Mouse (Mus musculus) midbrain, embryonic 14.5 days (tissue): Measurements from ENCODE around the gene Gm13306. TPM values are rescaled to one million over a fixed set of nuclear protein-coding genes. Genes with fewer than 3 reads are reported as not detected.
A peak's percentile ranks its signal among the peaks of the same experiment; 100 is the strongest.
"Not testable (repeated sequence)": the region's sequence is repeated elsewhere in the genome, so short reads cannot be mapped to it uniquely, and the experiment has no call there.

Experiments used
- ATAC-seq: fragments of 200-750 bp; cut with Nextera tagmentation; 2 replicates; pipeline ENCODE4 v1.8.0; 2017; ENCODE audit warnings: moderate number of reproducible peaks, moderate library complexity; ENCODE audit not compliant: low FRiP score, low TSS enrichment
- DNase-seq: peaks from one replicate; pipeline ENCODE4 v3.0.0-alpha.2; 2015
- H3K27ac ChIP-seq: fragments of 300-500 bp; sonication (generic); replicated peaks from 2 replicates; pipeline ENCODE4 v1.5.1; 2014; ENCODE audit warnings: mild to moderate bottlenecking, low read depth, low read length, moderate library complexity
- H3K27me3 ChIP-seq: fragments of 300-500 bp; sonication (generic); 2 replicates; pipeline ENCODE4 v1.6.1; 2014; ENCODE audit warnings: low read length, control low read depth, mixed read lengths; ENCODE audit not compliant: control insufficient read depth, insufficient read depth
- H3K36me3 ChIP-seq: fragments of 300-500 bp; sonication (generic); 2 replicates; pipeline ENCODE4 v1.6.1; 2014; ENCODE audit warnings: low read length, control low read depth; ENCODE audit not compliant: control insufficient read depth, insufficient read depth
- H3K4me1 ChIP-seq: fragments of 300-500 bp; sonication (generic); 2 replicates; pipeline ENCODE4 v1.6.1; 2014; ENCODE audit warnings: mild to moderate bottlenecking, antibody characterized with exemption, low read length, control low read depth; ENCODE audit not compliant: control insufficient read depth, insufficient read depth
- H3K4me2 ChIP-seq: fragments of 300-500 bp; sonication (generic); 2 replicates; pipeline ENCODE4 v1.6.1; 2014; ENCODE audit warnings: mild to moderate bottlenecking, low read length, moderate library complexity
- H3K4me3 ChIP-seq: fragments of 300-500 bp; sonication (generic); replicated peaks from 2 replicates; pipeline ENCODE4 v1.5.1; 2014; ENCODE audit warnings: low read depth, low read length
- H3K9ac ChIP-seq: fragments of 300-500 bp; sonication (generic); replicated peaks from 2 replicates; pipeline ENCODE4 v1.6.1; 2014; ENCODE audit warnings: mild to moderate bottlenecking, low read length, moderate library complexity
- H3K9me3 ChIP-seq: fragments of 300-500 bp; sonication (generic); 2 replicates; pipeline ENCODE4 v1.6.1; 2016; ENCODE audit warnings: low read length, control low read depth, mixed read lengths; ENCODE audit not compliant: control insufficient read depth
- WGBS: fragments of 180-500 bp; shearing (Covaris S2); extraction: QIAGEN DNeasy Blood & Tissue Kit; methylation state at CpG from one replicate; pipeline ENCODE4 v1.1.7; 2014; 5-methylcytosine and 5-hydroxymethylcytosine counted together
- polyA plus RNA-seq: library from polyadenylated mRNA; unstranded; fragments of >200 nt; fragmentation: Nextera tagmentation; extraction: Ambion mirVana; gene quantifications from 2 replicates; pipeline ENCODE4 v1.2.1, GENCODE M21; 2014

The Gm13306 gene
- polyA plus RNA-seq: 2.0 and 4.3 TPM in 2 replicates

GRCm38 (mm10) chr4:42153136-42153535 is at the start of gene Gm13306:
Gene Gm13306 (plus strand): TSS chr4:42153436.
- not testable (repeated sequence) for H3K36me3 ChIP-seq, H3K27ac ChIP-seq, H3K9ac ChIP-seq, H3K9me3 ChIP-seq, H3K4me1 ChIP-seq, H3K27me3 ChIP-seq, H3K4me3 ChIP-seq, DNase-seq, ATAC-seq, H3K4me2 ChIP-seq
- no CpG with 5 or more reads among the region's 9 CpGs for WGBS

GRCm38 (mm10) chr4:42114517-42114916 is 38.7 kb upstream of the Gm13306 start, which contains the start of gene Gm13304:
Gene Gm13304 (plus strand): TSS chr4:42114817.
- H3K9me3 ChIP-seq, H3K9ac ChIP-seq, H3K4me1 ChIP-seq, H3K4me3 ChIP-seq, H3K27ac ChIP-seq, DNase-seq, H3K36me3 ChIP-seq, H3K4me2 ChIP-seq, ATAC-seq, H3K27me3 ChIP-seq: not testable (repeated sequence)
- no CpG with 5 or more reads among the region's 5 CpGs for WGBS

GRCm38 (mm10) chr4:42168503-42168902 is 15.3 kb downstream of the Gm13306 start, which contains the start of gene Gm13305:
Gene Gm13305 (minus strand): TSS chr4:42168603.
- not testable (repeated sequence) for DNase-seq, H3K27me3 ChIP-seq, H3K27ac ChIP-seq, ATAC-seq, H3K4me3 ChIP-seq, H3K4me2 ChIP-seq, H3K9me3 ChIP-seq, H3K9ac ChIP-seq, H3K36me3 ChIP-seq, H3K4me1 ChIP-seq
- no CpG with 5 or more reads among the region's 7 CpGs for WGBS

GRCm38 (mm10) chr4:42178243-42178642 is 25.0 kb downstream of the Gm13306 start:
- not testable (repeated sequence) for H3K9ac ChIP-seq, ATAC-seq, H3K27me3 ChIP-seq, H3K36me3 ChIP-seq, H3K4me2 ChIP-seq, H3K9me3 ChIP-seq, H3K4me1 ChIP-seq, H3K27ac ChIP-seq, H3K4me3 ChIP-seq, DNase-seq
- no CpG with 5 or more reads among the region's 4 CpGs for WGBS

- H3K9ac ChIP-seq, H3K36me3 ChIP-seq, H3K27me3 ChIP-seq, DNase-seq, H3K9me3 ChIP-seq, H3K27ac ChIP-seq, H3K4me3 ChIP-seq, H3K4me1 ChIP-seq, H3K4me2 ChIP-seq: not testable (repeated sequence)
- no CpG with 5 or more reads among the region's 31 CpGs for whole genome bisulfite sequencing
- ATAC-seq: peak; percentile 63; the same call in 1 of the 2 replicates
Observed at GRCm38 (mm10) chr4:42183234-42184197, 30.3 kb downstream of the Gm13306 start.

GRCm38 (mm10) chr4:42184324-42184979 is 31.2 kb downstream of the Gm13306 start:
- no CpG with 5 or more reads among the region's 58 CpGs for WGBS
- not testable (repeated sequence) for DNase-seq, H3K27ac ChIP-seq

GRCm38 (mm10) chr4:42184980-42185372 is 31.7 kb downstream of the Gm13306 start:
- not testable (repeated sequence) for H3K4me2 ChIP-seq, H3K27me3 ChIP-seq, H3K9me3 ChIP-seq, H3K4me1 ChIP-seq, H3K4me3 ChIP-seq, H3K9ac ChIP-seq, H3K27ac ChIP-seq, DNase-seq, H3K36me3 ChIP-seq
- peak; percentile 53 for ATAC-seq
- no CpG with 5 or more reads among the region's 25 CpGs for WGBS

More at GRCm38 (mm10) chr4:42184324-42184979, 31.2 kb downstream of the Gm13306 start:
- not testable (repeated sequence) for H3K9ac ChIP-seq, H3K4me3 ChIP-seq, H3K4me2 ChIP-seq, H3K27me3 ChIP-seq, H3K36me3 ChIP-seq, H3K9me3 ChIP-seq, H3K4me1 ChIP-seq
- peak; percentile 53 for ATAC-seq
